Comparison of ENCODE assay signal across 19 mouse cellular contexts in genomic region chr3:101606861-101607455, GRCm38 (mm10). TPM values are rescaled to one million over a fixed set of nuclear protein-coding genes. Genes with fewer than 3 reads are reported as not detected.
DNase-seq lines count a peak whose midpoint lies in the region; ATAC-seq lines count a peak whose summit lies in the region.
"Had no signal": no experiment of that assay in that cellular context is flagged by ENCODE, and none has a peak within 500 bp of the region (broad histone marks: within the 10 kb centered on the region; RNA-seq: fewer than 3 reads in every experiment).

No protein-coding gene starts in this region.

- H3K4me3 ChIP-seq in forebrain, embryonic 15.5 days = no peak overlapping the region
- H3K4me3 ChIP-seq in forebrain, embryonic 16.5 days (replicated peaks; ENCODE audit: low read length) = no peak overlapping the region
- H3K4me3 ChIP-seq: embryonic facial prominence, embryonic 12.5 days; forebrain, embryonic 10.5 days; neural tube, embryonic 15.5 days had no signal

- H3K9me3 ChIP-seq in forebrain, embryonic 15.5 days = no peaks in the 10 kb centered on the region
- H3K9me3 ChIP-seq in forebrain, embryonic 16.5 days (ENCODE audit: control insufficient read depth, low read length) = no peaks in the 10 kb centered on the region
- H3K9me3 ChIP-seq: embryonic facial prominence, embryonic 12.5 days; forebrain, embryonic 10.5 days; G1E; neural tube, embryonic 15.5 days had no signal

- no peak overlapping the region for H3K9ac ChIP-seq in forebrain, embryonic 15.5 days (replicated peaks)
- H3K9ac ChIP-seq in forebrain, embryonic 16.5 days (replicated peaks; ENCODE audit: low read depth, low read length) = no peak overlapping the region
- H3K9ac ChIP-seq: embryonic facial prominence, embryonic 12.5 days; lung, embryonic 14.5 days; neural tube, embryonic 15.5 days had no signal

- WGBS in forebrain, embryonic 15.5 days = 57% methylated on average over 7 of the region's 7 CpGs
- WGBS in forebrain, embryonic 16.5 days = 59% methylated on average over 7 of the region's 7 CpGs

- DNase-seq in kidney, adult 9 months = peak; percentile 33
- no peak for DNase-seq in kidney, adult 11 months
- peak; percentile 72 for DNase-seq in adipocyte (ENCODE audit: low spot score)
- DNase-seq in lung, postnatal 36 days = peak; percentile 83
- DNase-seq in right cerebral cortex, postnatal 4 days = no peak
- DNase-seq: B cell, adult 2 months; cerebellum, postnatal 36 days; layer of hippocampus, adult 9-11 months; lung, embryonic 14.5 days; right cerebral cortex, postnatal 14 days; thymus, adult 18-20 months had no signal

- ATAC-seq in forebrain, embryonic 15.5 days (replicated peaks) = no peak
- ATAC-seq in forebrain, embryonic 16.5 days = no peak
- no peak for ATAC-seq in activated CD4-positive, CD25-positive, alpha-beta regulatory T cell, adult 4 months

- H3K36me3 ChIP-seq in forebrain, embryonic 15.5 days = no peaks in the 10 kb centered on the region
- H3K36me3 ChIP-seq in forebrain, embryonic 16.5 days (ENCODE audit: control insufficient read depth, insufficient read depth) = no peaks in the 10 kb centered on the region
- H3K36me3 ChIP-seq: embryonic facial prominence, embryonic 12.5 days; forebrain, embryonic 10.5 days; neural tube, embryonic 15.5 days had no signal

- H3K4me2 ChIP-seq in forebrain, embryonic 15.5 days (replicated peaks) = no peak overlapping the region
- no peak overlapping the region for H3K4me2 ChIP-seq in forebrain, embryonic 16.5 days (ENCODE audit: low read length)
- H3K4me2 ChIP-seq: embryonic facial prominence, embryonic 12.5 days; heart, embryonic 11.5 days; lung, embryonic 14.5 days; neural tube, embryonic 15.5 days had no signal

- no peaks in the 10 kb centered on the region for H3K27me3 ChIP-seq in forebrain, embryonic 15.5 days
- no peaks in the 10 kb centered on the region for H3K27me3 ChIP-seq in forebrain, embryonic 16.5 days (replicated peaks; ENCODE audit: control insufficient read depth, insufficient read depth, low read length)
- H3K27me3 ChIP-seq: embryonic facial prominence, embryonic 12.5 days; neural tube, embryonic 15.5 days had no signal

- H3K4me1 ChIP-seq in forebrain, embryonic 15.5 days = peaks cover 37% of the 10 kb centered on the region
- H3K4me1 ChIP-seq in forebrain, embryonic 16.5 days (replicated peaks; ENCODE audit: control insufficient read depth, insufficient read depth, low read length) = peaks cover 32% of the 10 kb centered on the region

- H3K27ac ChIP-seq in forebrain, embryonic 15.5 days (replicated peaks) = 0 out of 2 replicates have a peak overlapping the region, but pooled peaks have one; percentile 21
- no peak overlapping the region for H3K27ac ChIP-seq in forebrain, embryonic 16.5 days (ENCODE audit: low read length)
- H3K27ac ChIP-seq: embryonic facial prominence, embryonic 12.5 days; forebrain, embryonic 10.5 days; neural tube, embryonic 15.5 days had no signal

RNA-seq across cellular contexts. Expression of gene Atp1a1, which starts 2.5 kb away (rescaled TPM):
- polyA plus RNA-seq in forebrain, embryonic 15.5 days (2015; fragmentation: Nextera tagmentation; extraction: Ambion mirVana) = 39.7 and 43.7 TPM in 2 replicates
- polyA plus RNA-seq in forebrain, embryonic 16.5 days (2015; fragmentation: Nextera tagmentation; extraction: Ambion mirVana) = 42.7 and 49.2 TPM in 2 replicates
- polyA plus RNA-seq in activated CD4-positive, CD25-positive, alpha-beta regulatory T cell, adult 4 months (2017; shearing (Covaris generic)) = 10 to 100 TPM; 15.1 to 17.4 TPM

Comparison
In these comparisons a context has a peak if more than half of its experiments do, and no peak if none do; other contexts are left out.
1. DNase-seq: peak in kidney, adult 9 months (single experiment), adipocyte (single experiment) and lung, postnatal 36 days (single experiment); none in kidney, adult 11 months (single experiment) and right cerebral cortex, postnatal 4 days (single experiment).